Mouse (Mus musculus): ENCODE data around the gene Baz2b. TPM values are rescaled to one million over a fixed set of nuclear protein-coding genes. Genes with fewer than 3 reads are reported as not detected.

The Baz2b gene
- polyA plus RNA-seq, 1 experiment, result 13.7 TPM

DNA sequence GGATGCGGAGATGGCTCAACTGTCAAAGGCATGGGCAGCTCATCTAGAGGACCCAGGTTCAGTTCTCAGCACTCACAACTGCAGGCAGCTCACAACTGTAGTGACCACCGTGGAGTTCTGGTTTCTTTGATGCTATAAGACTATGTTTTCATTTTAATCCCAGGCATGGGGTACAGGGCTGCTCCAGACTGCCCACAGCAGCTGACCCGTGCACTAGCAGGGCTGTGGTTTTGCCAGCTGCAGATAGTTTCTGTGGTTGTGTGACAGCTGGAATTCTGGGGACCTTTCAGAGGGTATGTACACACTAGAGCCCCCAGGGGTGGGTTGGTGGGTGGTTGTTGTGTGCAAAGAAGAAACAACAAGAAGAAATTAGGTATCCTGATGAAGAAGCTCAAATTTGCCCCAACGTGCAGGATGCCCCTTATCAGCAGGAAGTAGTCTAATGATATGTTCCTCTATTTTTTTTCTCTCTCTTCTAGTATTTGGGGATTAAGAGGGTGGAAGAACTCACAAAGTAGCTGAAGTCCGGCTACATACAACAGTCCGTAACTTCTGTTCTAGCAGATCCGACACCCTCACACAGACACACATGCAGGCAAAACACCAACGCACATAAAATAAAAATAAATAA is 6.6 kb downstream of the Baz2b start:
- WGBS, result 61% methylated on average over 8 of the region's 8 CpGs

DNA sequence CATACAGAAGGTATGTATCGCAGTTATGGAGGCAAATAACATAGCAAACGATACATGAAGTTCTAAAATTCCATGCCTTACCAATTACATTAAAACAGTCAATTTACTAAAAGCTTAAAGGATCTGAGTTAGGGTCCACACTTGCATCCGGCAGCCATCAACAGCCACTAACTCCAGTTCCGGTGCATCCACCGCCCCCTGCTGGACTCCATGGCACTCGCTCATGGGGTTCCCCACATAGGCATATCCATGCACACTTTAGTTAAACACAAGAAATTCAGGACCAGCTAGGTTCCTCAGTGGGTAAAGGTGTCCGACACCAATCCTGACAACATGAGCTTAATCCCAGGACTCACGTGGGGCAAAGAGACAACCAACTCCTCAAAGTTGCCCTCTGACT is 9.0 kb downstream of the Baz2b start:
- peak in 1 of 2 experiments; percentile 57 for DNase-seq (ENCODE audit: low read depth in 1 of 2, low spot score in 2 of 2)
- Histone ChIP-seq H3K27ac (ENCODE audit: insufficient read depth, low read length) (no peak overlapping the region), H3K4me3 (ENCODE audit: extremely low read depth, insufficient read depth, insufficient read length) (no peak overlapping the region), H3K4me1 (ENCODE audit: control insufficient read depth, insufficient read depth, insufficient read length) (peaks cover 7% of the 10 kb centered on the region), H3K36me3 (ENCODE audit: control insufficient read depth, insufficient read depth, low read length) (no peaks in the 10 kb centered on the region; the same call in 1 of the 2 replicates), H3K27me3 (ENCODE audit: control insufficient read depth, insufficient read depth, low read length) (no peaks in the 10 kb centered on the region)
- TF ChIP-seq CTCF (IDR thresholded peaks at IDR 0.05; ENCODE audit: extremely low read depth, insufficient read depth, insufficient read length, insufficient replicate concordance) (peak; percentile 53; the same call in 1 of the 2 replicates), POLR2A (IDR thresholded peaks at IDR 0.05; ENCODE audit: low read depth, low read length) (no peak)
- WGBS, result 79% methylated on average over 8 of the region's 8 CpGs

More for the DNA sequence above, 6.6 kb downstream of the Baz2b start:
- Histone ChIP-seq H3K27ac (ENCODE audit: insufficient read depth, low read length) (no peak overlapping the region), H3K4me1 (ENCODE audit: control insufficient read depth, insufficient read depth, insufficient read length) (peaks cover 9% of the 10 kb centered on the region), H3K36me3 (ENCODE audit: control insufficient read depth, insufficient read depth, low read length) (peaks cover 3% of the 10 kb centered on the region), H3K4me3 (ENCODE audit: extremely low read depth, insufficient read depth, insufficient read length) (no peak overlapping the region), H3K27me3 (ENCODE audit: control insufficient read depth, insufficient read depth, low read length) (no peaks in the 10 kb centered on the region)
- no peak for TF ChIP-seq CTCF (IDR thresholded peaks at IDR 0.05; ENCODE audit: extremely low read depth, insufficient read depth, insufficient read length, insufficient replicate concordance)
- no peak for TF ChIP-seq POLR2A (IDR thresholded peaks at IDR 0.05; ENCODE audit: low read depth, low read length)
- no peak for DNase-seq (ENCODE audit: low read depth in 1 of 2, low spot score in 2 of 2)

DNA sequence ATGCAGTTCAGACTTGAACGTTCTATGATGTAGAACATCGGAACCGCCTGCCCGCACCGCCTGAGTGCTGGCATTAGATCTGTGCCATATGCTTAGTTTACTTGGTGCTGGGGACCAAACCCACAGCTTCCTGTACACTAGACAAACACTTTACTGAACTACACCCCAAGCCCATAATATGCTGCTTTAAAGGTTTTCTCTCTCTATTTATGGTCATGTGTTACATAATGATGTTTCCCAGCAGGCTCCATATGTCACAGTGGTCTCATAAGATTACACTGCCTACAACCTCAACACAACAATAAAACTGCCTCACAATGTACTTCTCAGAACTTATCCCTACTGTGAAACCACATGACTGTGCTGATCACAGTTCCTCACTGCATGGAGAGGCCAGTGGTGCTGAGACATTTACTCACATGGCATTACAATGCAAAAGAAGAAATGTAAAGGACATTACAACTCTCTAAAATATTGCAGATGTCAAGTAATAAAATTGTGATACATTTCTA is 9.5 kb downstream of the Baz2b start:
- 77% methylated on average over 5 of the region's 5 CpGs for WGBS
- Histone ChIP-seq H3K4me3 (ENCODE audit: extremely low read depth, insufficient read depth, insufficient read length) (no peak overlapping the region), H3K36me3 (ENCODE audit: control insufficient read depth, insufficient read depth, low read length) (no peaks in the 10 kb centered on the region; the same call in 1 of the 2 replicates)

DNA sequence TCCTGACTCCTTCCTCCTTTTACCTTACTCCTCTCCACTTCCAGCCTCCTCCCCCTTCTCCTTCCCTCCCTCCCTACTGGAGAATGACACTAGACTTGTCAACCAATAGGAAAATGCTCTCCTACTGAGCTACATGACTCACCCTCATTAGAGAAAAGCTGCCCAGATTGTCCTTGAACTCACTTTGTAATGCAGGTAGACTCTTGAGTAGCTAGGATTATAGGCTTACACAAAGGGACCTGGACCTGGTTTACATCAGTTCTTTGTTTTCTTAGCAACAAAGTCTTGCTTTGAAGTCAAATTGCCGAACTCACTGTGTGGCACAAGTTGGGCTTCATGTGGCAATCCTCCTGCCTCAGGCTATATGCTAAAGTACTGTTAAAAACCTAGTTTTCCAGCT is 12.8 kb downstream of the Baz2b start:
- Histone ChIP-seq H3K4me1 (ENCODE audit: control insufficient read depth, insufficient read depth, insufficient read length) (no peaks in the 10 kb centered on the region), H3K27ac (ENCODE audit: insufficient read depth, low read length) (no peak overlapping the region), H3K4me3 (ENCODE audit: extremely low read depth, insufficient read depth, insufficient read length) (no peak overlapping the region), H3K27me3 (ENCODE audit: control insufficient read depth, insufficient read depth, low read length) (no peaks in the 10 kb centered on the region), H3K36me3 (ENCODE audit: control insufficient read depth, insufficient read depth, low read length) (no peaks in the 10 kb centered on the region)
- DNase-seq (ENCODE audit: low read depth in 1 of 2, low spot score in 2 of 2), result no peak
- TF ChIP-seq CTCF (IDR thresholded peaks at IDR 0.05; ENCODE audit: extremely low read depth, insufficient read depth, insufficient read length, insufficient replicate concordance) (no peak), POLR2A (IDR thresholded peaks at IDR 0.05; ENCODE audit: low read depth, low read length) (no peak)
- WGBS, result 91% methylated on average over 1 of the region's 1 CpGs

More for the DNA sequence above, 9.5 kb downstream of the Baz2b start:
- Histone ChIP-seq H3K4me1 (ENCODE audit: control insufficient read depth, insufficient read depth, insufficient read length) (peaks cover 7% of the 10 kb centered on the region), H3K27ac (ENCODE audit: insufficient read depth, low read length) (no peak overlapping the region), H3K27me3 (ENCODE audit: control insufficient read depth, insufficient read depth, low read length) (no peaks in the 10 kb centered on the region)
- TF ChIP-seq CTCF (IDR thresholded peaks at IDR 0.05; ENCODE audit: extremely low read depth, insufficient read depth, insufficient read length, insufficient replicate concordance) (no peak), POLR2A (IDR thresholded peaks at IDR 0.05; ENCODE audit: low read depth, low read length) (no peak)
- no peak for DNase-seq (ENCODE audit: low read depth in 1 of 2, low spot score in 2 of 2)

DNA sequence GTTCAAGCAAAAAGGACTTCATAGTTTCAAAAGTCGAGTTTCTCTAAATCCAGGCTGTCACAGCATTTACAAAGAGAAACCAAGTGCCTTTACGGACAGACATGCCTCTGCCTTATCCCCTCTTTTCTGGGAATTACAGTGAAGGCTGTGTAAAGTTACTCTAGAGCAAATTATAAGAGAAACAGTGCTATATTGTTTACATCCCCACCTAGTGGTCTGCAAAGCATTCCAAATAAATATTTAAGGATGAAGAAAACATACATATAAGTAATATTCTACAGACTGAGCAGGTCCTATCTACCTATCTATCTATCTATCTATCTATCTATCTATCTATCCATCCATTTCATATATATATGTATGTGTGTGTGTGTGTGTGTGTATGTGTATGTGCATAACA is 27.9 kb downstream of the Baz2b start:
- H3K4me3 ChIP-seq (ENCODE audit: extremely low read depth, insufficient read depth, insufficient read length), result no peak overlapping the region
- no peaks in the 10 kb centered on the region for H3K4me1 ChIP-seq (ENCODE audit: control insufficient read depth, insufficient read depth, insufficient read length)
- no peak for DNase-seq (ENCODE audit: low read depth in 1 of 2, low spot score in 2 of 2)
- H3K27ac ChIP-seq (ENCODE audit: insufficient read depth, low read length), result no peak overlapping the region
- 45% methylated on average over 2 of the region's 2 CpGs for WGBS
- no peak for TF ChIP-seq CTCF (IDR thresholded peaks at IDR 0.05; ENCODE audit: extremely low read depth, insufficient read depth, insufficient read length, insufficient replicate concordance)
- TF ChIP-seq POLR2A (IDR thresholded peaks at IDR 0.05; ENCODE audit: low read depth, low read length), result no peak
- no peaks in the 10 kb centered on the region for H3K36me3 ChIP-seq (ENCODE audit: control insufficient read depth, insufficient read depth, low read length)
- H3K27me3 ChIP-seq (ENCODE audit: control insufficient read depth, insufficient read depth, low read length), result no peaks in the 10 kb centered on the region

DNA sequence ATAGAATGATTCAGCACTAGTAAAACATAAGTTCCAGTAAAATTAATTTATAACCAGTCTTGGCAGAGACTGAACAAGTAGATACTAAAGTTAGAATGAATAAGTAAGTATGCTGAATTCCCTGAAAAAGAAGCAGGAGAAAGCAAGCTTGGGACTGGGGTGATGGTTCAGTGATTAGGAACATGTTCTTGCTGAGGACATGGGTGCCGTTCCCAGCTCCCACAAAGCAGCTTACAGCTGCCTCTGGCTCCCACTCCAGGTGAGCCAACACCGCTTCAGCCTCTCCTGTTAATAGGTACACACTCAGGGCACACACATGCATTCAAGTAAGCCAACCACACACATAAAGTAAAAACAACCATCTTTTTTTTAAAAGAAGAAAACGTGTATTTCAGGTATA is 32.1 kb downstream of the Baz2b start:
- no peak overlapping the region for H3K27ac ChIP-seq (ENCODE audit: insufficient read depth, low read length)
- no peak overlapping the region for H3K4me3 ChIP-seq (ENCODE audit: extremely low read depth, insufficient read depth, insufficient read length)
- H3K36me3 ChIP-seq (ENCODE audit: control insufficient read depth, insufficient read depth, low read length), result no peaks in the 10 kb centered on the region
- peaks cover 7% of the 10 kb centered on the region for H3K4me1 ChIP-seq (ENCODE audit: control insufficient read depth, insufficient read depth, insufficient read length)
- DNase-seq (ENCODE audit: low read depth in 1 of 2, low spot score in 2 of 2), result no peak
- 92% methylated on average over 3 of the region's 3 CpGs for WGBS
- TF ChIP-seq POLR2A (IDR thresholded peaks at IDR 0.05; ENCODE audit: low read depth, low read length) (no peak), CTCF (IDR thresholded peaks at IDR 0.05; ENCODE audit: extremely low read depth, insufficient read depth, insufficient read length, insufficient replicate concordance) (no peak)
- no peaks in the 10 kb centered on the region for H3K27me3 ChIP-seq (ENCODE audit: control insufficient read depth, insufficient read depth, low read length)

DNA sequence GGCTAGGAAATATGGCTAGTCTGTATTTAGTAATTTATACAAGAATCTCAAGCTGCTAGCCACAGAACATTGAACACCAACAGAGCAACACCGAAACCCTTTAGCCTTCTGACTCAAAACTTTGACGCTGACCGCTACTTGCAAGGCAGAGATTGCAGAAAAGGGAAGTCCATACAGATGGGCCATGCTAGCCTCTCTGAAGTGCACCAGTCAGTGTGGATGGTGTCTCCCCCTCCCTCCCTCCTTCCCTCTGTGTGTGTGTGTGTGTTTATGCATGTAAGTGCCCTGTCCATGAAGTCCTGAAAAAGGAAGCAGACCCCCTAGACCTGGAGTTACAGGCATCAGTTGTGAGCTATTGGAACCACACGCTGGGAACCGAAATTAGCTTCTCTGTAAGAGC is 33.6 kb downstream of the Baz2b start:
- 43% methylated on average over 5 of the region's 5 CpGs for WGBS
- peak overlapping the region; percentile 27; the same call in 1 of the 2 replicates for H3K27ac ChIP-seq (ENCODE audit: insufficient read depth, low read length)
- peaks cover 10% of the 10 kb centered on the region for H3K4me1 ChIP-seq (ENCODE audit: control insufficient read depth, insufficient read depth, insufficient read length)
- no peaks in the 10 kb centered on the region for H3K36me3 ChIP-seq (ENCODE audit: control insufficient read depth, insufficient read depth, low read length)
- TF ChIP-seq POLR2A (IDR thresholded peaks at IDR 0.05; ENCODE audit: low read depth, low read length) (no peak), CTCF (IDR thresholded peaks at IDR 0.05; ENCODE audit: extremely low read depth, insufficient read depth, insufficient read length, insufficient replicate concordance) (no peak)
- no peak overlapping the region for H3K4me3 ChIP-seq (ENCODE audit: extremely low read depth, insufficient read depth, insufficient read length)
- DNase-seq (ENCODE audit: low read depth in 1 of 2, low spot score in 2 of 2), result no peak
- no peaks in the 10 kb centered on the region for H3K27me3 ChIP-seq (ENCODE audit: control insufficient read depth, insufficient read depth, low read length)
